Mouse (Mus musculus): Measurements from ENCODE around the gene Map3k9. TPM values are rescaled to one million over a fixed set of nuclear protein-coding genes. Genes with fewer than 3 reads are reported as not detected.

Map3k9 gene
- total RNA-seq (2023), result 10 to 100 TPM; 35.8 to 43.9 TPM

DNA sequence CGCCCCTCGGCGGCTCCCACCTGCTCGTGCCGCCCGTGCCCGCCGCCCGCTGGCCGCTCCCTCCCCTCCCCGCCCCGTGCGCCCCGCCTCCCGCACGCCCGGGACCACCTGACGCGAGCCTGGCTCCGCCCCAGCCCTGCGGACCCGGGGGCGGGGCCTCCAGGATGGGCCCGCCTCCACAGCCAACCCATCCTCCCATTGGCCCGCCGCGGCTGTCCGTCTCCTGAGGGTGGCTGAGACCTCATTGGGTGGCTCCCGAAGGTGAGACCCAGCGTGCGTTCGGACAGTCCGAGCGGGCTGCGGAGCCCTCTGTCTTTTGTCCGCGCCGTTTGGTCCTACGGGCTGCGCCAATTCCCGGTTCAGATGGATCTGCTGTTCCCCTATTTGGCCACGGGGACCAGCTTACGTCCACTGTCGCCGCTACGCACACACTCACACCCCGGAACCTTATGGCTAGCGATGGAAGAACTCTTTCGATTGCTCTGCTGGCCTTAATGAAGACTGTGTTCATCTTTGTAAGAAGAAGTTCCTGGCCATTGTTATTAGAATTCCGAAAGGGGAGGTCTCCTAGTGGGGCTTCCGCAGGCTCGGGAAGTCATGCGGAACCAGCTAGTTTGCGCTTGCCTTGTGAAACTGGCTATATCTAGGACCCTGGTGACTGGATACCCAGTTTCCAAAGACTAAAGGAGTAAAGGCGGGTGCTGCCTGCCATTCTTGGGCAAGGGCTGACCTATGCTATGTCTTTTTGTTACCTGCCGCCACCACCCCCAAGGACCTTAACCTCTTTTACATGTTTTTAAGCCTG, at the start of gene Map3k9:
Gene Map3k9 (minus strand): TSS at position 71 of the 805 bp plus-strand sequence.

Other genes with a start within 250 kb of the Map3k9 start
- 10 to 100 TPM; 10.1 to 13.2 TPM for gene Gm20498, start 248.3 kb downstream of the Map3k9 start, total RNA-seq (2023)
- gene Synj2bp, start 248.3 kb downstream of the Map3k9 start, total RNA-seq (2023), result 10 to 100 TPM; 13.3 to 13.5 TPM
- not detected for gene Adam21, start 212.7 kb downstream of the Map3k9 start, total RNA-seq (2023)
- gene Med6, start 186.2 kb downstream of the Map3k9 start, total RNA-seq (2023), result 10 to 100 TPM; 22.3 to 24.7 TPM
- gene Ttc9, start 149.9 kb downstream of the Map3k9 start, total RNA-seq (2023), result not detected
- gene Pcnx, start 78.8 kb upstream of the Map3k9 start, total RNA-seq (2023), result 10 to 100 TPM; 57.5 to 61.2 TPM